ENCODE assay signal across 24 mouse cellular contexts in the genomic region with DNA sequence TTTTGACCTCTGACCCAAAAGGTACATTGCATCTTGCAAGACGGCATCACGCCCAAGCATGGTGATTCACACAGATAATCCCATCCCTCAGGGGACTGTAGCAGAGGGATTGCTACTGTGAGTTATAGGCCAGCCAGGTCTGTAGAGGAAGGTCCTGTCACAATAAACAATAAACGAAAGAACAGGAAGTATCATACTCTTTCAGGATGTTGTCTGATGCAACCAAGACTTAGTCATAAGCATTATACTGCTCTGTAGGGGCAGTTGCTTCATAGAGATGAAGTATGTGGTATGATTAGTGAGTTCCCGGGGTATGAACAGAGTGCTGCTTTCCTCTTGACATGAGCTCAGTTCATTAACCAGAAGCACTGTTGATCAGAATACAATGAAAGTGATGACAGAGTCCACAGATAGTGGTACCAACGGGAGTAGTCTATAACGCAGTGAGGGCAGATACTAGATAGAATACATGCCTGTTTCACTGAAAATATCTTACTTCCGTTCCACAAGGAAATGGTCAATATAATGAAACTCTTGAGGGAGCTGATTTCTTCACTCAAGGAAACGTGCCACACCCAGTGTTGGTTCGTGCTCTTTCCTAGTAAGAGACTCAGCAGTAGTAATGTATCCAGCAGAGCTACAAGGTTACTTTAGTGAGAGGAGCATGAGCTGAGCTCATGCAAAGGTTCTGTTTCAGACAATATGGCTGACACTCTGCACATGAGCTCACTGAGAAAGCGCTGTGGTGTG. TPM values are rescaled to one million over a fixed set of nuclear protein-coding genes. Genes with fewer than 3 reads are reported as not detected.
DNase-seq lines count a peak whose midpoint lies in the region; ATAC-seq and TF ChIP-seq lines count a peak whose summit lies in the region.
"Had no signal": no experiment of that assay in that cellular context is flagged by ENCODE, and none has a peak within 500 bp of the region (broad histone marks: within the 10 kb centered on the region; RNA-seq: fewer than 3 reads in every experiment).

No protein-coding gene starts in this region.

- no peaks in the 10 kb centered on the region for H3K36me3 ChIP-seq in liver, postnatal 0 days (replicated peaks; ENCODE audit: insufficient read depth, low read length)
- H3K36me3 ChIP-seq in macrophage (ENCODE audit: inconsistent target): no peaks in the 10 kb centered on the region
- no peaks in the 10 kb centered on the region for H3K36me3 ChIP-seq in stomach, postnatal 0 days (ENCODE audit: control insufficient read depth, insufficient read depth, low read length)
- no peaks in the 10 kb centered on the region for H3K36me3 ChIP-seq in thymus, adult 2 months (ENCODE audit: control insufficient read depth, insufficient read depth, low read length)
- H3K36me3 ChIP-seq: embryonic facial prominence, embryonic 15.5 days; forebrain, embryonic 10.5 days; heart, embryonic 15.5 days; limb, embryonic 13.5 days; midbrain, embryonic 12.5 days; neural tube, embryonic 15.5 days; stomach, embryonic 15.5 days had no signal

- H3K4me1 ChIP-seq in liver, postnatal 0 days (ENCODE audit: insufficient read depth): peaks cover 6% of the 10 kb centered on the region; the same call in 1 of the 2 replicates
- 0 out of 2 replicates have a peak, but pooled peaks cover 1% of the 10 kb centered on the region for H3K4me1 ChIP-seq in bone marrow, adult 2 months (ENCODE audit: control insufficient read depth, insufficient read depth, low read length)
- no peaks in the 10 kb centered on the region for H3K4me1 ChIP-seq in stomach, postnatal 0 days (replicated peaks; ENCODE audit: control insufficient read depth, insufficient read depth)
- H3K4me1 ChIP-seq in thymus, adult 2 months (replicated peaks; ENCODE audit: control insufficient read depth, insufficient read depth, low read length): peaks cover 4% of the 10 kb centered on the region; the same call in 1 of the 2 replicates
- H3K4me1 ChIP-seq: embryonic facial prominence, embryonic 15.5 days; stomach, embryonic 15.5 days had no signal

- no peaks in the 10 kb centered on the region for H3K9me3 ChIP-seq in liver, postnatal 0 days (ENCODE audit: low read length)
- no peaks in the 10 kb centered on the region for H3K9me3 ChIP-seq in stomach, postnatal 0 days (ENCODE audit: control insufficient read depth, low read length)
- H3K9me3 ChIP-seq: embryonic facial prominence, embryonic 15.5 days; forebrain, embryonic 10.5 days; heart, embryonic 15.5 days; limb, embryonic 13.5 days; midbrain, embryonic 12.5 days; neural tube, embryonic 15.5 days; stomach, embryonic 15.5 days had no signal

- TF ChIP-seq EP300 in liver, postnatal 0 days (IDR thresholded peaks at IDR 0.05; ENCODE audit: low read depth): no peak
- no peak for TF ChIP-seq EP300 in stomach, postnatal 0 days (optimal IDR thresholded peaks at IDR 0.05)

- no peak for TF ChIP-seq POLR2A in bone marrow, adult 2 months (IDR thresholded peaks at IDR 0.05; ENCODE audit: borderline replicate concordance, control insufficient read depth, low read depth, low read length)
- TF ChIP-seq POLR2A in thymus, adult 2 months (IDR thresholded peaks at IDR 0.05; ENCODE audit: control insufficient read depth, extremely low read depth, insufficient read depth, low read length, poor library complexity): no peak

- TF ChIP-seq CTCF in liver, postnatal 0 days (IDR thresholded peaks at IDR 0.05; ENCODE audit: low read depth): no peak
- TF ChIP-seq CTCF in bone marrow, adult 2 months (IDR thresholded peaks at IDR 0.05; ENCODE audit: control insufficient read depth, insufficient read depth, low read length): no peak
- no peak for TF ChIP-seq CTCF in stomach, postnatal 0 days (IDR thresholded peaks at IDR 0.05; ENCODE audit: low read depth)
- TF ChIP-seq CTCF in thymus, adult 2 months (IDR thresholded peaks at IDR 0.05; ENCODE audit: borderline replicate concordance, control insufficient read depth, extremely low read depth, insufficient read depth, low read length, poor library complexity): no peak

- peak overlapping the region; percentile 13; the same call in 1 of the 2 replicates for H3K4me2 ChIP-seq in liver, postnatal 0 days (ENCODE audit: low read depth, low read length)
- H3K4me2 ChIP-seq in stomach, postnatal 0 days (replicated peaks; ENCODE audit: low read depth): no peak overlapping the region
- H3K4me2 ChIP-seq: embryonic facial prominence, embryonic 15.5 days; heart, embryonic 15.5 days; limb, embryonic 13.5 days; midbrain, embryonic 12.5 days; neural tube, embryonic 15.5 days; stomach, embryonic 15.5 days had no signal

- H3K9ac ChIP-seq in liver, postnatal 0 days (replicated peaks): no peak overlapping the region
- H3K9ac ChIP-seq in stomach, postnatal 0 days (ENCODE audit: low read length): no peak overlapping the region
- H3K9ac ChIP-seq: embryonic facial prominence, embryonic 15.5 days; heart, embryonic 15.5 days; limb, embryonic 13.5 days; liver, embryonic 14.5 days; midbrain, embryonic 12.5 days; neural tube, embryonic 15.5 days; stomach, embryonic 15.5 days had no signal

- H3K4me3 ChIP-seq in liver, postnatal 0 days (ENCODE audit: low read depth, low read length): no peak overlapping the region
- no peak overlapping the region for H3K4me3 ChIP-seq in bone marrow, adult 2 months (replicated peaks; ENCODE audit: control insufficient read depth, low read depth, low read length)
- H3K4me3 ChIP-seq in macrophage (ENCODE audit: inconsistent target): no peak overlapping the region
- H3K4me3 ChIP-seq in stomach, postnatal 0 days (ENCODE audit: low read depth, low read length): no peak overlapping the region
- H3K4me3 ChIP-seq in thymus, adult 2 months (ENCODE audit: control insufficient read depth, insufficient read depth, low read length): no peak overlapping the region
- H3K4me3 ChIP-seq: embryonic facial prominence, embryonic 15.5 days; forebrain, embryonic 10.5 days; heart, embryonic 15.5 days; limb, embryonic 13.5 days; midbrain, embryonic 12.5 days; neural tube, embryonic 15.5 days; stomach, embryonic 15.5 days had no signal

- no peak for DNase-seq in liver, postnatal 0 days
- no peak for DNase-seq in liver
- DNase-seq in stomach, postnatal 0 days (ENCODE audit: low spot score): no peak
- no peak for DNase-seq in thymus, adult 2 months
- no peak for DNase-seq in spleen, postnatal 10 days (ENCODE audit: low spot score in 2 of 2)
- DNase-seq: adrenal gland, adult 2 months; cerebellum, adult 11-12 months; cerebellum, postnatal 14 days; gastrocnemius, postnatal 10 days; heart, postnatal 4 days; kidney, adult 11 months; lung, postnatal 10 days; right cerebral cortex, postnatal 25 days had no signal

- peaks cover under 1% of the 10 kb centered on the region; the same call in 1 of the 2 replicates for H3K79me2 ChIP-seq in macrophage (ENCODE audit: inconsistent target)

- H3K27me3 ChIP-seq in liver, postnatal 0 days (ENCODE audit: insufficient read depth, low read length): no peaks in the 10 kb centered on the region
- H3K27me3 ChIP-seq in stomach, postnatal 0 days (ENCODE audit: control insufficient read depth, insufficient read depth, low read length): no peaks in the 10 kb centered on the region
- H3K27me3 ChIP-seq in thymus, adult 2 months (ENCODE audit: control insufficient read depth, insufficient read depth, low read length): no peaks in the 10 kb centered on the region; the same call in 1 of the 2 replicates
- H3K27me3 ChIP-seq: embryonic facial prominence, embryonic 15.5 days; heart, embryonic 15.5 days; limb, embryonic 13.5 days; midbrain, embryonic 12.5 days; neural tube, embryonic 15.5 days; stomach, embryonic 15.5 days had no signal

- peak; percentile 14 for ATAC-seq in liver, postnatal 0 days
- ATAC-seq in stomach, postnatal 0 days (ENCODE audit: low FRiP score, low TSS enrichment): peak; percentile 25
- ATAC-seq: hindbrain, embryonic 16.5 days had no signal

- WGBS in liver, postnatal 0 days (ENCODE audit: insufficient replicate concordance): 60% methylated on average over 10 of the region's 10 CpGs
- 49% methylated on average over 10 of the region's 10 CpGs for WGBS in bone marrow, adult 2 months
- WGBS in macrophage (ENCODE audit: missing documents): 40% methylated on average over 10 of the region's 10 CpGs
- 73% methylated on average over 10 of the region's 10 CpGs for WGBS in stomach, postnatal 0 days
- WGBS in thymus, adult 2 months: 93% methylated on average over 10 of the region's 10 CpGs

- peak overlapping the region; percentile 55; the same call in 1 of the 2 replicates for H3K27ac ChIP-seq in liver, postnatal 0 days (ENCODE audit: low read depth)
- peak overlapping the region; percentile 63; the same call in 1 of the 2 replicates for H3K27ac ChIP-seq in bone marrow, adult 2 months (ENCODE audit: control insufficient read depth, insufficient read depth, low read depth, low read length, poor library complexity)
- peak overlapping the region; percentile 39 for H3K27ac ChIP-seq in macrophage
- H3K27ac ChIP-seq in stomach, postnatal 0 days (replicated peaks): no peak overlapping the region
- H3K27ac ChIP-seq in thymus, adult 2 months (ENCODE audit: control insufficient read depth, insufficient read depth, low read length): no peak overlapping the region
- H3K27ac ChIP-seq: embryonic facial prominence, embryonic 15.5 days; forebrain, embryonic 10.5 days; heart, embryonic 15.5 days; limb, embryonic 13.5 days; liver, embryonic 14.5 days; midbrain, embryonic 12.5 days; neural tube, embryonic 15.5 days; stomach, embryonic 15.5 days had no signal

RNA-seq across cellular contexts. Expression of a gene that starts 4.1 kb away (rescaled TPM):
- polyA plus RNA-seq in liver, postnatal 0 days (2015; fragmentation: Nextera tagmentation; extraction: Ambion mirVana): 25.7 and 26.4 TPM in 2 replicates
- polyA plus RNA-seq in bone marrow, adult 2 months (2011; ENCODE audit: insufficient read depth, insufficient read length, low replicate concordance, missing spikeins): 10.3 and 15.4 TPM in 2 replicates
- 1 to 10 TPM in 24 of 26 experiments, under 1 TPM in 2; 0.61 to 6.8 (median 2.9) TPM for total RNA-seq in macrophage (2018; cell fraction: chromatin; rRNA removed)
- 10 to 100 TPM in 24 of 26 experiments, 1 to 10 TPM in 2; 9.2 to 17.7 (median 13.3) TPM for total RNA-seq in macrophage (2018; cell fraction: cytosol; rRNA removed)
- total RNA-seq in macrophage (2018; cell fraction: nucleus; rRNA removed): 10 to 100 TPM in 4 of 26 experiments, 1 to 10 TPM in 22; 2.8 to 14.7 (median 5.6) TPM
- 16.5 to 24.6 TPM (median 17.8 TPM) in 3 replicates for polyA plus RNA-seq in macrophage (2018)
- polyA plus RNA-seq in stomach, postnatal 0 days (2015; fragmentation: Nextera tagmentation; extraction: Ambion mirVana): 44.7 and 46.7 TPM in 2 replicates
- 18.4 and 21.0 TPM in 2 replicates for polyA plus RNA-seq in thymus, adult 2 months (2012; rRNA removed)

RNA-seq across cellular contexts. Expression of a gene that starts 57.3 kb away (rescaled TPM):
- polyA plus RNA-seq in liver, postnatal 0 days (2015; fragmentation: Nextera tagmentation; extraction: Ambion mirVana): 55.1 and 58.8 TPM in 2 replicates
- 121 and 173 TPM in 2 replicates for polyA plus RNA-seq in bone marrow, adult 2 months (2011; ENCODE audit: insufficient read depth, insufficient read length, low replicate concordance, missing spikeins)
- 100 to 1,000 TPM; 114 to 272 (median 207) TPM for total RNA-seq in macrophage (2018; cell fraction: chromatin; rRNA removed)
- 100 to 1,000 TPM in 5 of 26 experiments, 10 to 100 TPM in 21; 67.4 to 111 (median 87.7) TPM for total RNA-seq in macrophage (2018; cell fraction: cytosol; rRNA removed)
- 100 to 1,000 TPM in 21 of 26 experiments, 10 to 100 TPM in 5; 70.1 to 191 (median 123) TPM for total RNA-seq in macrophage (2018; cell fraction: nucleus; rRNA removed)
- 69.8 to 149 TPM (median 104 TPM) in 3 replicates for polyA plus RNA-seq in macrophage (2018)
- 86.8 and 90.7 TPM in 2 replicates for polyA plus RNA-seq in stomach, postnatal 0 days (2015; fragmentation: Nextera tagmentation; extraction: Ambion mirVana)
- 25.5 TPM in 2 replicates for polyA plus RNA-seq in thymus, adult 2 months (2012; rRNA removed)

RNA-seq across cellular contexts. Expression of a gene that starts 57.3 kb away (rescaled TPM):
- 8.6 and 11.3 TPM in 2 replicates for polyA plus RNA-seq in liver, postnatal 0 days (2015; fragmentation: Nextera tagmentation; extraction: Ambion mirVana)
- 5.9 and 9.0 TPM in 2 replicates for polyA plus RNA-seq in bone marrow, adult 2 months (2011; ENCODE audit: insufficient read depth, insufficient read length, low replicate concordance, missing spikeins)
- total RNA-seq in macrophage (2018; cell fraction: chromatin; rRNA removed): 10 to 100 TPM; 26.5 to 57.1 (median 41.9) TPM
- 10 to 100 TPM; 28.9 to 38.0 (median 33.8) TPM for total RNA-seq in macrophage (2018; cell fraction: cytosol; rRNA removed)
- total RNA-seq in macrophage (2018; cell fraction: nucleus; rRNA removed): 10 to 100 TPM; 21.1 to 58.6 (median 37.2) TPM
- polyA plus RNA-seq in macrophage (2018): 28.1 to 40.1 TPM (median 28.3 TPM) in 3 replicates
- polyA plus RNA-seq in stomach, postnatal 0 days (2015; fragmentation: Nextera tagmentation; extraction: Ambion mirVana): 18.2 and 19.3 TPM in 2 replicates
- polyA plus RNA-seq in thymus, adult 2 months (2012; rRNA removed): 14.5 and 16.5 TPM in 2 replicates

Comparison
In these comparisons a context has a peak if more than half of its experiments do, and no peak if none do; other contexts are left out.
1. H3K27ac ChIP-seq: peak in liver, postnatal 0 days (single experiment), bone marrow, adult 2 months (single experiment) and macrophage (single experiment); none in stomach, postnatal 0 days (single experiment) and thymus, adult 2 months (single experiment).